Mouse (Mus musculus) ES-E14 (cell line): ENCODE measurements around the gene Smpd4.

Experiments
- ZC3H11A ChIP-seq: IDR thresholded peaks from 2 replicates; pipeline ENCODE4 v1.6.1; 2012; ENCODE audit warnings: low read depth, mild to moderate bottlenecking, inconsistent platforms, low read length, borderline replicate concordance
- ZNF384 ChIP-seq: IDR thresholded peaks from 2 replicates; pipeline ENCODE4 v1.6.1; 2012; ENCODE audit warnings: low read depth, low read length, inconsistent platforms

DNA sequence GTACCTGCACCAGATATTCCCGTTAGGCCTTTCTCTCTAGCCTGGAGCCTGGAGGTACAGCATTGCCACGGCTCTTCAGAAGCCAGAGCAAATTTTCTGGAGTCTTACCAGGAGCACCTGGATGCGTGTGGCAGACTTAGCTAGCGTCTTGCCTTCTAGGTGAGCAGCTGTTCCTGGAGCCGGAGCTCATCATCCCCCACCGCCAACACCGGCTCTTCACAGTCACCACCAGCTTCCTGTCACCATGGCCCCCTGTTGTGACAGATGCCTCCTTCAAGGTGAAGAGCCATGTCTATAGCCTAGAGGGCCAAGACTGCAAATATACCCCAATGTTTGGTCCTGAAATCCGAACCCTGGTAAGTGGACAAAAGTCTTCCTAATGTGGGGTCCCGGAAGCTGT is 21.6 kb downstream of the Smpd4 start:
- TF ChIP-seq ZC3H11A (no peak), ZNF384 (no peak)
